8 mouse cellular contexts compared by ENCODE assay signal in genomic region chrX:163549666-163550065, GRCm38 (mm10). TPM values are rescaled to one million over a fixed set of nuclear protein-coding genes. Genes with fewer than 3 reads are reported as not detected.
DNase-seq lines count a peak whose midpoint lies in the region; ATAC-seq and TF ChIP-seq lines count a peak whose summit lies in the region.

Gene Grpr, minus strand, starts transcription at chrX:163549677.

- no peak within 1 kb of the TSS for H3K4me3 ChIP-seq in E14TG2a.4 (replicated peaks; ENCODE audit: low read length)
- H3K4me3 ChIP-seq in embryonic facial prominence, embryonic 10.5 days: no peak within 1 kb of the TSS
- H3K4me3 ChIP-seq in hindbrain, embryonic 13.5 days: no peak within 1 kb of the TSS
- H3K4me3 ChIP-seq in lung, embryonic 15.5 days: no peak within 1 kb of the TSS

- H3K4me1 ChIP-seq in E14TG2a.4 (replicated peaks; ENCODE audit: low read depth, low read length): no peaks in the 10 kb centered on the region
- H3K4me1 ChIP-seq in embryonic facial prominence, embryonic 10.5 days: no peaks in the 10 kb centered on the region
- H3K4me1 ChIP-seq in hindbrain, embryonic 13.5 days (replicated peaks): no peaks in the 10 kb centered on the region
- H3K4me1 ChIP-seq in lung, embryonic 15.5 days: no peaks in the 10 kb centered on the region

- H3K27me3 ChIP-seq in E14TG2a.4 (ENCODE audit: insufficient read depth, low read length): no peaks in the 10 kb centered on the region
- peaks cover 93% of the 10 kb centered on the region for H3K27me3 ChIP-seq in embryonic facial prominence, embryonic 10.5 days (replicated peaks; ENCODE audit: low read depth, poor library complexity, severe bottlenecking)
- peaks cover 36% of the 10 kb centered on the region; the same call in 1 of the 2 replicates for H3K27me3 ChIP-seq in hindbrain, embryonic 13.5 days
- H3K27me3 ChIP-seq in lung, embryonic 15.5 days: peaks cover 10% of the 10 kb centered on the region

- H3K27ac ChIP-seq in embryonic facial prominence, embryonic 10.5 days (replicated peaks): no peak within 1 kb of the TSS
- H3K27ac ChIP-seq in hindbrain, embryonic 13.5 days: no peak within 1 kb of the TSS
- H3K27ac ChIP-seq in lung, embryonic 15.5 days: no peak within 1 kb of the TSS

- H3K36me3 ChIP-seq in E14TG2a.4 (ENCODE audit: insufficient read depth, low read length): no peaks in the 10 kb centered on the region
- H3K36me3 ChIP-seq in embryonic facial prominence, embryonic 10.5 days (replicated peaks): no peaks in the 10 kb centered on the region
- H3K36me3 ChIP-seq in hindbrain, embryonic 13.5 days: no peaks in the 10 kb centered on the region
- H3K36me3 ChIP-seq in lung, embryonic 15.5 days: no peaks in the 10 kb centered on the region

- TF ChIP-seq CTCF in E14TG2a.4 (conservative IDR thresholded peaks at IDR 0.05; ENCODE audit: low read length): peak; percentile 23

- H3K9ac ChIP-seq in hindbrain, embryonic 13.5 days: no peak within 1 kb of the TSS
- no peak within 1 kb of the TSS for H3K9ac ChIP-seq in lung, embryonic 15.5 days

- WGBS in embryonic facial prominence, embryonic 10.5 days: 17% methylated on average over 7 of the region's 7 CpGs
- 22% methylated on average over 7 of the region's 7 CpGs for WGBS in hindbrain, embryonic 13.5 days
- WGBS in lung, embryonic 15.5 days: 13% methylated on average over 7 of the region's 7 CpGs

- peak; percentile 87 for ATAC-seq in hindbrain, embryonic 13.5 days (ENCODE audit: low FRiP score)
- peak; percentile 97 for ATAC-seq in lung, embryonic 15.5 days (ENCODE audit: borderline replicate concordance, extremely low read depth, low FRiP score, low TSS enrichment)

- H3K4me2 ChIP-seq in hindbrain, embryonic 13.5 days: no peak within 1 kb of the TSS
- H3K4me2 ChIP-seq in lung, embryonic 15.5 days: no peak within 1 kb of the TSS

- DNase-seq in adipocyte (ENCODE audit: low spot score): peak; percentile 33
- peak; percentile 64 for DNase-seq in embryonic facial prominence, embryonic 10.5 days (ENCODE audit: low spot score)
- DNase-seq in layer of hippocampus, adult 8-10 months (ENCODE audit: low spot score in 2 of 2): peak; percentile 9 to 17
- DNase-seq in retina, embryonic 14.5 days (ENCODE audit: low spot score): peak; percentile 72
- DNase-seq in c-Kit-positive CD71-positive TER-119-positive erythroid progenitor cells, embryonic 14.5 days (ENCODE audit: low spot score): no peak

- H3K9me3 ChIP-seq in E14TG2a.4 (ENCODE audit: low read length): no peaks in the 10 kb centered on the region
- no peaks in the 10 kb centered on the region for H3K9me3 ChIP-seq in embryonic facial prominence, embryonic 10.5 days
- no peaks in the 10 kb centered on the region for H3K9me3 ChIP-seq in hindbrain, embryonic 13.5 days
- H3K9me3 ChIP-seq in lung, embryonic 15.5 days: no peaks in the 10 kb centered on the region

RNA-seq across cellular contexts. Expression of gene Grpr, which starts in this region (rescaled TPM):
- 0.08 and 0.11 TPM in 2 replicates for polyA plus RNA-seq in embryonic facial prominence, embryonic 10.5 days (2016; fragmentation: Nextera tagmentation; extraction: Ambion mirVana)
- 0.44 and 0.52 TPM in 2 replicates for polyA plus RNA-seq in hindbrain, embryonic 13.5 days (2015; fragmentation: Nextera tagmentation; extraction: Ambion mirVana)
- total RNA-seq in layer of hippocampus, adult 8-10 months (2022): 1 to 10 TPM; 1.8 to 2.6 (median 2.5) TPM
- 0.50 and 0.57 TPM in 2 replicates for polyA plus RNA-seq in lung, embryonic 15.5 days (2015; fragmentation: Nextera tagmentation; extraction: Ambion mirVana)

Comparison
In these comparisons a context has a peak if more than half of its experiments do, and no peak if none do; other contexts are left out.
1. Peak in DNase-seq in embryonic facial prominence, embryonic 10.5 days; RNA of the gene not detected or under 1 TPM.
2. Peak in ATAC-seq in hindbrain, embryonic 13.5 days; RNA of the gene not detected or under 1 TPM.
3. Peak in ATAC-seq in lung, embryonic 15.5 days; RNA of the gene not detected or under 1 TPM.